Mouse (Mus musculus): ENCODE measurements around the gene Slc38a10.
A peak's percentile ranks its signal among the peaks of the same experiment; 100 is the strongest.

Gene Slc38a10

GRCm38 (mm10) chr11:120098588-120099511 is 52.3 kb downstream of the Slc38a10 start, which contains the start of the genes Tepsin and Ndufaf8:
Gene Tepsin (minus strand): TSS chr11:120098731.
Gene Ndufaf8 (plus strand): TSS chr11:120098928.
- peak; percentile 95 to 98 for DNase-seq

- no peak for DNase-seq
Measured at GRCm38 (mm10) chr11:120092817-120093591, 58.1 kb downstream of the Slc38a10 start.

GRCm38 (mm10) chr11:120090661-120091060 is 60.5 kb downstream of the Slc38a10 start:
- DNase-seq, result no peak

- peak; percentile 99 for DNase-seq
Measured at GRCm38 (mm10) chr11:120086702-120087152, 64.4 kb downstream of the Slc38a10 start, which contains the start of gene Cep131. Gene Cep131 (minus strand): TSS chr11:120086827.

GRCm38 (mm10) chr11:120085891-120086627 is 65.1 kb downstream of the Slc38a10 start:
- peak in 1 of 2 experiments; percentile 22 for DNase-seq

GRCm38 (mm10) chr11:120080282-120080681 is 70.9 kb downstream of the Slc38a10 start:
- no peak for DNase-seq

- no peak for DNase-seq
Measured at GRCm38 (mm10) chr11:120076191-120076590, 75.0 kb downstream of the Slc38a10 start.

GRCm38 (mm10) chr11:120072986-120073647 is 78.0 kb downstream of the Slc38a10 start:
- no peak for DNase-seq

- no peak for DNase-seq
Measured at GRCm38 (mm10) chr11:120071731-120072320, 79.3 kb downstream of the Slc38a10 start.

- no peak for DNase-seq
Measured at GRCm38 (mm10) chr11:120071065-120071464, 80.1 kb downstream of the Slc38a10 start.

- DNase-seq, result no peak
Measured at GRCm38 (mm10) chr11:120070286-120070930, 80.7 kb downstream of the Slc38a10 start.

- DNase-seq, result no peak
Measured at GRCm38 (mm10) chr11:120069261-120069660, 81.9 kb downstream of the Slc38a10 start.

GRCm38 (mm10) chr11:120067834-120068233 is 83.3 kb downstream of the Slc38a10 start:
- DNase-seq, result no peak

GRCm38 (mm10) chr11:120065291-120065690 is 85.9 kb downstream of the Slc38a10 start:
- DNase-seq, result peak; percentile 78 to 84

GRCm38 (mm10) chr11:120064668-120065040 is 86.5 kb downstream of the Slc38a10 start:
- DNase-seq, result no peak

- no peak for DNase-seq
Measured at GRCm38 (mm10) chr11:120064006-120064667, 87.0 kb downstream of the Slc38a10 start.

- no peak for DNase-seq
Measured at GRCm38 (mm10) chr11:120063326-120063725, 87.8 kb downstream of the Slc38a10 start.

GRCm38 (mm10) chr11:120060634-120061033 is 90.5 kb downstream of the Slc38a10 start:
- no peak for DNase-seq

- no peak for DNase-seq
Measured at GRCm38 (mm10) chr11:120055953-120056732, 95.0 kb downstream of the Slc38a10 start.

Data from kidney, postnatal 25 days (tissue).